11 mouse cellular contexts compared by ENCODE assay signal in genomic region chr19:23317989-23318358, GRCm38 (mm10).
"Had no signal": no experiment of that assay in that cellular context is flagged by ENCODE, and none has a peak within 500 bp of the region (broad histone marks: within the 10 kb centered on the region; RNA-seq: fewer than 3 reads in every experiment).

No protein-coding gene starts in this region.

- DNase-seq: kidney, adult 18-20 months; kidney, postnatal 14 days; layer of hippocampus, postnatal 36 days; lung, adult 18-20 months; midbrain, embryonic 14.5 days; thymus, adult 18-20 months; thymus, postnatal 14 days had no signal

- H3K36me3 ChIP-seq: kidney, embryonic 15.5 days; limb, embryonic 12.5 days had no signal

- H3K4me1 ChIP-seq: kidney, embryonic 15.5 days had no signal

- H3K27me3 ChIP-seq: kidney, embryonic 15.5 days; limb, embryonic 12.5 days had no signal

- H3K27ac ChIP-seq: kidney, embryonic 15.5 days; limb, embryonic 12.5 days; liver, embryonic 14.5 days had no signal

- H3K9ac ChIP-seq: kidney, embryonic 15.5 days; limb, embryonic 12.5 days; liver, embryonic 14.5 days had no signal

- H3K9me3 ChIP-seq: kidney, embryonic 15.5 days; limb, embryonic 12.5 days had no signal

- H3K4me2 ChIP-seq: kidney, embryonic 15.5 days; limb, embryonic 12.5 days had no signal

- H3K4me3 ChIP-seq: kidney, embryonic 15.5 days; limb, embryonic 12.5 days; myocyte had no signal
